Mouse (Mus musculus) urinary bladder, postnatal 10 days (tissue): Measurements from ENCODE around the gene Pth.
A peak's percentile ranks its signal among the peaks of the same experiment; 100 is the strongest.

Experiments used
- DNase-seq: peaks from one replicate; pipeline ENCODE4 v3.0.0; 2022; ENCODE audit warnings: low spot score

Gene Pth

GRCm38 (mm10) chr7:113388470-113388869 is at the start of gene Pth:
Gene Pth, minus strand, starts transcription at chr7:113388570.
- DNase-seq, result no peak

GRCm38 (mm10) chr7:113436312-113436711 is 47.9 kb upstream of the Pth start:
- no peak for DNase-seq

DNA sequence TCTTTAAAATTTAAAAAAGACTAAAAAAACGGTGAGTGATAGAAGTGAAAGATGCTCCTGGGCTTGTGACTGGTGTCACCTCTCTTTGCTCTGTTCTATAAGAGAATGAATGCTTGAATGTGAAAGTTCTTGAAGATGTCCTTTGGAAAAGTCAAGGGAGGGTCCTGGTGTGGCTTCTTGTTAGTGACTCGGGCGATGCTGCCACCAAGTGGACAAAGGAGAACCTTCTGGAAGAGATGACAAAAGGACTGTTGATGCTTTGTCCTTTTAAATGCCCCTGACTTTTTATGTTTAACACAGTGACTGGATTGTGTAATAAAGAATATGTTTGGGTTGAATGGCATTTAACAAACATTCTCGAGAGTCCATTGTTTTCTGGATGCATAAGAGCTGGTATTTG is 45.9 kb upstream of the Pth start:
- no peak for DNase-seq

- no peak for DNase-seq
Observed at GRCm38 (mm10) chr7:113433451-113433850, 45.1 kb upstream of the Pth start.

DNA sequence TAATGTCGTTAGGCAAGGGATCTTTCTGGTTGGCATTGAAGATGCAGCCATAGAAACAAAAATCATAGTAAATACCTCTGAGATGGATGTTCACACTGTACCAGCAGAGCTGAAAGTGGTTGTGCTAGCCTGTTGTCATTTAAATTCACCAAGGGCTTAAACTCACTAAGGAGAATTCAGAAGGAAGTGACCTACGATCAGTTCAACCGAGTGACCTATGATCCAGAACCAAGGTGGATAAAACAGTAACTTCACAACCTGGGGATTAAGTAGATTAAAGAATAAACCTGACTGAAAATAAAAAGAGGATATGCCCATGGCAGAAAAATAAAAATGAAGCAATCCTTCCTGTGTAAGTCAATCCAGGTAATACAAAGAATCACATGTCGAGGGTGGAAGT is 44.5 kb upstream of the Pth start:
- no peak for DNase-seq

GRCm38 (mm10) chr7:113420771-113421170 is 32.4 kb upstream of the Pth start:
- DNase-seq, result no peak

DNA sequence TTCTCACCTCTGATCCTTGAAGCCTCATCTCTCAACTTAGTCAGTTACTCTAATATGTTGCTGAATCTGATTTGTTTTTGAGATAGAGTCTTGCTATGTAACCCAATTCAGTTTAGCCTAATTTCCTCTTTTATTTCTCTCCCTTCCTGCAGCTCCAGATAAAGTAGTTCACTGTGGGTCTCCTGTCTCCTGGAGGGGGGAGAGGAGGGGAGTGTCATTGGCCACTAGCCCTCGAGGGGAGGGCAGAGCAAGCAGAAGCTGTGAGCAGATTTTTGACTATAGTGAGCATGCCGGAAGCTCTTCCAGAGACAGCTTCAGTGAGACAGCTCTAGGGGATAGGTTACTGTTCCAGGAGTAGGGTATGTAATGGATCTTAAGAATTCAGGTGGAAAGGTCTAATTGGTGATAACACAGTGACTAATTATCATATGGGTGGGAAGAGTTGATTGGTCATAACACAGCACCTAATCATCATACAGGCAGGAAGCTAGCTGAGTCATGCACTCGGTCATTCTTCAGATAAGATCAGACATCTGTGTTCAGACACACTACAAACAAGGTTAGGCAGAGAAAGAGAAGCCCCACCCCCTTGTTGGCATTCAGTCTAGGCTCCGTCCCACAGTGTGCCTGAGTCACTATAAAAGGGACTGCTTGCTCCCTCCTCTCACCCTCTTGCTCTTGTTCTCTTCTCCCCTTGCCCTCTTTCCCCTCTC is 30.9 kb upstream of the Pth start:
- DNase-seq, result no peak

- no peak for DNase-seq
Observed at GRCm38 (mm10) chr7:113416536-113416935, 28.2 kb upstream of the Pth start.

DNA sequence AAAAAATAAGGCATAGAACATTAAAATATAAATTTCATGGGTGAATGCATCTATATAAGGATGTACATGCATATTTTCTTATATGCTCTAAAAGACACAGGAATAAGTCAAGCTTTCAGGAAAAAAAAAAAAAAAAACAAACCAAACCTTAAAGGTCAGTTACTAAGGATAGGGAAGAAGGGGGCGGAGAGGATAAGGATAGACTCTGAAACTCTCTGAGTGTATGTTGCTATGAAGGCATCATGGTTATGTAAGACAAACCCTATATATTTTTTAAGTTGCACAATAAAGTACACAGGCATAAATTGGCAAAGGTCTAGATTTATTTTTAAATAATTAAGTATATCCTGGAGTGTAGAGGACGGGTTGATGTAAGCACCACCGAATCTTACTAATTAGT is 26.9 kb upstream of the Pth start:
- no peak for DNase-seq

GRCm38 (mm10) chr7:113408712-113409111 is 20.3 kb upstream of the Pth start:
- no peak for DNase-seq

DNA sequence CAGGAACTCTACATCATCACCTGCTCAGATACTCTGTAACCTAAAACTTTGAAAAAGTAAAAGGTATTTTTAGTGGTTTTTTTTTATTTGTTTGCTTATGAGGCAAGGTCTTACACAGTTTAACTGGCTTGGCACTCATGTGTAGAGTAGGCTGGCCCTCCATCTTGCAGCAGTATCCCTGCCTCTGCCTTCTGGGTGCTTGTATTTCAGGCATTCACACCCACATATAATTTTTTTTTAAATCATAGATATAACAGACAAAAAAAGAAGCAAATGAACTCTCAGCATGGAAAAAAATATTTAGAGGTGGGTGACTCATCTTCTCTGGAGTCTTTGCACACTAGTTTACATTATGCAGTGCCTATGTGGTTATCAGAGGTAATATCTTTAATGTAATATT is 9.7 kb upstream of the Pth start:
- DNase-seq, result no peak

DNA sequence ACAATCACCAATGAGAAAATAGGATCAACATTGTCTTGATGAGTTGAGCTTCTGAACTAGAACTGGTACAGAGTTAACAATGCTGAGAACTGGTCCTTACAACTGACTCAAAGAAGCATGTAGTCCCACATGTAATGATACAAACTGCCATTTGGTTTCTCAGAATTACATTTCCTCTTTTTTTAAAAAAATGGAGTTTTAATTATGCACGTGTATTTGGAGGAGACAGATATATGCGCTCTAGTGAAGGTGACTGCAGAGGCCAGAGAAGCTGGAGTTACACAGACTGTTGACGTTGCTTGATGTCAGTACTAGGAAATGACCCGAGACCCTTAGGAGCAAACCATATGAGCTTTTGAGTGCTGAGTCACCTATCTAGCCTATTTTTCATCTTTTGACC is 8.3 kb upstream of the Pth start:
- DNase-seq, result no peak

DNA sequence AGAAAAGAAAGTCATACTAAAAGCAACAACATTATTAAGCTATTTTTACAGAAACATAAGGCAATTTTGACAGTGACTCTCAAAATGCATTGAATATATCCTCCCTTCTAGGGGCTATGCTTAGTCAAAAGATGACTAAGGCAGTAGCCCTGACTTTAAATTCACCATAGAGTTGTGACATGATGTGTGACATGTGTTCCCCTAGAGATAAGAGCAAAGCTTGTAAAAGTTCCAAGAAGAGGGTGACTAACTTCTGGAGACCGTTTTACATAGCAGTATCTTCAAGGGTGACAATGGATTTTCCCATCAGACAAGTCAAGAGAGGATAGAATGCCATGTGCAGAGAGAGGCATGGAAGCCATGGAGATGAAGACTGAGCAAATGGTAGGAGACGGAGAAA is 3.2 kb upstream of the Pth start:
- DNase-seq, result no peak

DNA sequence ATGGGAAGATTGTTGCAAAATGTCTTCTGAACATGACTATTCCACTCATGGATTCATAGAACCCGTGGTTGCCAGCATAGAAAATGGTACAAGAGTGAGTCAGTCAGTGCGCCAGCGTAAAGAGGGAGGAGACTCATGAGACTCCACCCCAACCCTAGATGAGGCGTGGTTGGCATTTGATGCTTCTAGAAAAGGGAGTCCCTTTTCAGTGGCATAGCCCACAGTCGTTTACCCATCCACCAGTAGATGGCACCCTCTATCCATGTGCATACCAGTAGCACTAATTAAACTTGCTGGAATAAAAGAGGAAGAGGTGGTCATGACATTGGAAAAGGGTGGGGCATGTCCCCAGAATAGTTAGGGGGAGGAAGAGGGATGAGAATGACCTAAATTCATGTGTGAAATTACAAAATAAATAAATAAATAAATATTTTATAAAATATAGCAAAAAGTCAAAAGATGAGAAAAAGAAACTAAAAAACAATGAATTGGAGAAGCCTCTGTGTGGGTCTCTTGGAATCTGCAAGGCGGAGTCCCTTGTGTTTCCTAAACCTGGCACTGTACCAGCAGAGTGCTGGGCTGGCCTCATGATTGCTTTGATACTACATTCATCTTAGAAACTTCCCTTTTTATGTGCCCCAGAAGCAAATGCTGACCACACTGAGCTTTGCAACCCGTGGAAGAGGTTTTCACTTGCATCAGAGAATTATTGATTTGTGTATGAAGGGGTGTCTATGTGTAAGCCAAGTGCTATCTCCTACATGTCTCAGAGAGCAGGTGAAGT is 10.3 kb downstream of the Pth start:
- peak; percentile 22 for DNase-seq

DNA sequence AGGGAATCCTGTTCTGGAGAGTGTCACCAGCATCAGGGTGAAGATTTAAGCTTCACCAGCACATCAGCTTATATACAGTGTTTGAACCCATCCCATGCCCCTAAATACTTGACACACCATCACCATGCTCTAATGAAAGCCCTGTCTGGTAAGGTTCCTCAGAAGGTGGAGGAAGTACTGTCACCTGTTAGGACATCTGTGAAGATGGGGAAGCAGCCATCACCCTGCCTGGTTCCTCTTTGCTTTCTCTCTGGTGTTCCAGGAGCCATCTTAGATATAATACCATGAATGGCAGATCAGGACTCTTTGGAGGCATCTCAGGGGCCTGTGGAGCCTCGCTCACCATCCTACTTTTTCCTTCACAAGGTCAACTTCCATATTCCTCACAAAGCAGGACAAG is 15.7 kb downstream of the Pth start:
- DNase-seq, result no peak

DNA sequence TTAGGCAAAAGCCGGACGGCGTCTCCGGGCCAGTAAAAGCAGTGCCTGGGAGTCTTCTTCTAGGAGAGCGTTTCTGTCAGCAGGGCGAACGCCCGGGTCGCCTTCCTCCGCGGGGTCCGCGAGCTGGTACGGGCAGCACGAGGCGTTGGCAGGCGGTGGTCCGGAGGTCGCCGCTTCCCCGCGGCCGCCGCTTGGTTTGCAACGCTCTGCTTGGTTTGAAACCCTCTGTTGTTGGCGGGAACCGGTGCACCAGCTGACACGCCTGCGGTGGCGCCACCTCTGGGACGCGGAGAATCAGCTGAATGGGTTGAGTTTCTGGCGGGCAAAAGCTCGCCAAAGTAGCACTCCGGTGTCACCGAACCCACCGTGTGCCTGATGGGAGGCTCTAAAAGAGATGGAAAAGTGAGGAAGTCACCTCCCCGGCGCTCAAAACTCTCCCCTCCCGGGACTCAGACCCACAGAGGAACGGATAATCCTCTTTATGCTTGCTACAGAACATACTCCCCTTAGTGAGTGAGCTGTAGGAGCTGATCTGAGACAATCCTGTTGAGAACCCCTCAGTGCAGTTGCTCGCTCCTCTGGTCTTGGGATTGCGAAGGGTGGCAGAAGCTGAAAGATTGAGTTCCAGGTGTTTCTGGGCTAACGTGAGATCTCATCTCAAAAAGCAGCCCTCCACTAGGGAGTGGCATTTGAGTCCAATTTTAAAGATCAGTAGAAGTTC is 18.6 kb downstream of the Pth start:
- DNase-seq, result peak; percentile 13

DNA sequence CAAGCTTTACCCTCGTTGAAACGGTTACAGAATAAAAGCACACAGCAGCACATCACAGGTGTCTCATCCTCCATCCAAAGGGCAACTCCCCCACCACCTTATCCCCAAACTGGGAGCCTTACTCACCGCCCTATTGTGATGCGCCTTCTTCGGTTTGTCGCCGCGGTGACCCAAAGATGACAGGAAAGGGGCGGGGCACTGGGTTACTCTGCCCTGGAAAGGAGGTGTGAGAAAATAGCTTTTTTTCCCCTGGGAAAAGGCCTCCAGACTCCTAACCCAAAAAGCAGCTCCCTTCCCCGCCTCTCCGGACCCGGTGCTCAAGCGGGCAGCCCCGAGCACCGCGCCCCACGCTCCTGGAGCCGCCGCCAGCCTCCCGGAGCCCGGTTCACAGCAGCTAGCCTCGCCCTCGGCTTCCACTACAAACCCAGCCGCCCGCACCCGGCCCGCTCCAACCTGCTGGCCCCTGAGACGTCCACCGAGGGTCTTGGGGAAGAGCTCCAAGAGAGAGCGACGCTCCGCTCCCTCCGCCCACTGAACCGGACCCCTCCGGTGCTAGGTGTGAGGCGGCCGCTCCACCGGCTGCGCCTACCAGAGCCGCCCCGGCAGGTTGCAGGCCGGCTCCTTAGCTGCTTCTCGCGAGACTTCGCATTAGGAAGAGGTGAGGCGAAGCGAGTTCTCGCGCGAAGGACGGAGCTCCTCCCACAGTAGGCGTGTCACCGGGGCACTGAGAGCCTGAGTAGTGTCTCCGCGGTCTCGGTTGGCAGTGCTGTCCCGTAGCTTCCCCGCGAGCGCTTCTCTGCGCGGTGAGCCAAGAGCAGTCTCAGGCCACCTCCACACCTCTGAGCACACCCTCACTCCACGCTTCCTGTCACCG is 19.4 kb downstream of the Pth start, which contains the start of gene Btbd10:
Btbd10 (minus strand) TSS at position 647 of the 874 bp plus-strand sequence.
- peak; percentile 92 for DNase-seq

DNA sequence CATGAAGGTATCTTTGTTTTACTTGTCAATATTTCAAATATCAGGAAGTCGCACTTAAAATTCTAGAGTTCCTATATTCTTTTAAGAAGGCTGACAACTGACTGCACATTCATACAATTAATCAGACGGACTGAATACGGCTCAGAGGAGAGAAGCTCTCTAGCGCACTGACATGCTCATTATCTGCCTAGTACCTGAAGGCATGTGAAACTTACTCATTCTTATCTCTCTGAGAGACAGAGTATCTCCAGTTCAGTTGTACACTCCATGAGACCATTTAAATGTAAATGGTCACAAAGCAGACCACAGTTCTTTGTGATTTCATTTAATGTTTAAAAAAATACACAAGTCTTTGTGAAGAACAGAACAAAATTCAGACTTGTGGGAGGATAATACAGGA is 20.9 kb downstream of the Pth start:
- no peak for DNase-seq

GRCm38 (mm10) chr7:113349089-113349488 is 39.3 kb downstream of the Pth start:
- no peak for DNase-seq

GRCm38 (mm10) chr7:113347694-113348093 is 40.7 kb downstream of the Pth start:
- no peak for DNase-seq

GRCm38 (mm10) chr7:113347271-113347670 is 41.1 kb downstream of the Pth start:
- no peak for DNase-seq
